Comparison of ENCODE assay signal across 14 mouse cellular contexts in genomic region chr7:49307717-49308116, GRCm38 (mm10).
DNase-seq lines count a peak whose midpoint lies in the region; ATAC-seq and TF ChIP-seq lines count a peak whose summit lies in the region.
"Had no signal": no experiment of that assay in that cellular context is flagged by ENCODE, and none has a peak within 500 bp of the region (broad histone marks: within the 10 kb centered on the region; RNA-seq: fewer than 3 reads in every experiment).

No protein-coding gene starts in this region.

- H3K9me3 ChIP-seq in kidney, embryonic 15.5 days (replicated peaks): no peaks in the 10 kb centered on the region

- no peak for ATAC-seq in kidney, embryonic 15.5 days (replicated peaks; ENCODE audit: low FRiP score)
- peak; percentile 59 for ATAC-seq in megakaryocyte progenitor cell, adult 5-6 weeks (replicated peaks; ENCODE audit: poor library complexity)
- ATAC-seq: forebrain, embryonic 14.5 days had no signal

- no peak overlapping the region for H3K9ac ChIP-seq in kidney, embryonic 15.5 days
- H3K9ac ChIP-seq: embryonic facial prominence, embryonic 13.5 days; limb, embryonic 12.5 days had no signal

- no peak overlapping the region for H3K27ac ChIP-seq in kidney, adult 2 months (ENCODE audit: insufficient read depth, low read depth, low read length)
- H3K27ac ChIP-seq in kidney, embryonic 15.5 days: no peak overlapping the region
- H3K27ac ChIP-seq: embryonic facial prominence, embryonic 13.5 days; limb, embryonic 12.5 days had no signal

- no peaks in the 10 kb centered on the region for H3K36me3 ChIP-seq in kidney, adult 2 months (ENCODE audit: control insufficient read depth, insufficient read depth, low read length)
- peaks cover 9% of the 10 kb centered on the region; the same call in 1 of the 2 replicates for H3K36me3 ChIP-seq in kidney, embryonic 15.5 days
- H3K36me3 ChIP-seq: limb, embryonic 12.5 days had no signal

- H3K4me2 ChIP-seq in kidney, embryonic 15.5 days: no peak overlapping the region
- H3K4me2 ChIP-seq: embryonic facial prominence, embryonic 13.5 days; limb, embryonic 12.5 days had no signal

- no peak for TF ChIP-seq POLR2A in kidney, adult 2 months (IDR thresholded peaks at IDR 0.05; ENCODE audit: low read depth, low read length)

- 0 out of 2 replicates have a peak, but pooled peaks cover 2% of the 10 kb centered on the region for H3K4me1 ChIP-seq in kidney, adult 2 months (ENCODE audit: control insufficient read depth, insufficient read depth, low read length)
- peaks cover 39% of the 10 kb centered on the region for H3K4me1 ChIP-seq in kidney, embryonic 15.5 days

- WGBS in kidney, adult 2 months: 93% methylated on average over 6 of the region's 6 CpGs
- 93% methylated on average over 6 of the region's 6 CpGs for WGBS in kidney, embryonic 15.5 days

- TF ChIP-seq CTCF in kidney, adult 2 months (conservative IDR thresholded peaks at IDR 0.05; ENCODE audit: insufficient read depth, insufficient read length, low read depth, low read length): peak; percentile 26; the same call in 1 of the 2 replicates

- DNase-seq in kidney, adult 2 months: no peak
- peak; percentile 22 for DNase-seq in lung, postnatal 10 days
- DNase-seq in lung, postnatal 25 days (ENCODE audit: low spot score): no peak
- DNase-seq in ZHBTc4 (ENCODE audit: low read depth, low spot score): peak; percentile 44
- DNase-seq in ovary, adult 18-20 months (ENCODE audit: low spot score): no peak
- no peak for DNase-seq in thymus, postnatal 36 days
- DNase-seq: adrenal gland, adult 2 months; heart, postnatal 14 days; right cerebral cortex, postnatal 4 days had no signal

- H3K27me3 ChIP-seq in kidney, adult 2 months (replicated peaks; ENCODE audit: control insufficient read depth, insufficient read depth, low read length): no peaks in the 10 kb centered on the region
- 0 out of 2 replicates have a peak, but pooled peaks cover 2% of the 10 kb centered on the region for H3K27me3 ChIP-seq in kidney, embryonic 15.5 days

- H3K4me3 ChIP-seq in kidney, adult 2 months (ENCODE audit: insufficient read depth, low read depth, low read length): no peak overlapping the region
- no peak overlapping the region for H3K4me3 ChIP-seq in kidney, embryonic 15.5 days (replicated peaks)
- H3K4me3 ChIP-seq: embryonic facial prominence, embryonic 13.5 days; limb, embryonic 12.5 days had no signal

Comparison
In these comparisons a context has a peak if more than half of its experiments do, and no peak if none do; other contexts are left out.
1. DNase-seq: peak in lung, postnatal 10 days (single experiment) and ZHBTc4 (single experiment); none in kidney, adult 2 months (single experiment), lung, postnatal 25 days (single experiment), ovary, adult 18-20 months (single experiment) and thymus, postnatal 36 days (0 of 2).